Mouse (Mus musculus): ENCODE measurements at regions not wholly inside any gene's neighbourhood (a gene's known extent, or its start where the extent isn't known, plus 50 kb on each side); places are given as distances from the start of the nearest gene placed in this dataset.
"Not testable (repeated sequence)": the region's sequence is repeated elsewhere in the genome, so short reads cannot be mapped to it uniquely, and the experiment has no call there.

GRCm38 (mm10) chr7:59797212-59797611 lies 207.6 kb downstream of the Snurf start:
- not testable (repeated sequence) for DNase-seq (ENCODE audit: low spot score)

GRCm38 (mm10) chr7:59769749-59770148 lies 235.1 kb downstream of the Snurf start:
- DNase-seq (ENCODE audit: low spot score): peak; percentile 2

DNA sequence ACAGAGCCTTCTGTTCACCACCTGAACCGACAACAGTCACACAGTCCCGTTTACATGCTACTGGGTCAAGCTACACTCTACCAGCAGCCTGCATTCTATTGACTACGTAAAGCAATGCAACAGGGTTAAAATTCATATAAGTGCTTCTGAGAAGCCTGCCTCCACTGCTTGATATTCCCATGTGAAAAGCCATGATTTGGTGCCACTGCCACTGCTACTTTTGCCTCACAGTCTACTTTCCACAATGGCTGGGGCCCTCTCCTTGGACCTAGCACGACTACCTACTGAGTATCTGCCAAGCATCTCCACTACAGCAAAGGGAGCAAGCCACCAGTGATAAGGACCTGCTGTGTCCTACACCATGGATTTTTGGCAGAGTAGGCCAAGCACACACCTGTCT lies 236.2 kb downstream of the Snurf start:
- DNase-seq (ENCODE audit: low spot score): peak; percentile 1

DNA sequence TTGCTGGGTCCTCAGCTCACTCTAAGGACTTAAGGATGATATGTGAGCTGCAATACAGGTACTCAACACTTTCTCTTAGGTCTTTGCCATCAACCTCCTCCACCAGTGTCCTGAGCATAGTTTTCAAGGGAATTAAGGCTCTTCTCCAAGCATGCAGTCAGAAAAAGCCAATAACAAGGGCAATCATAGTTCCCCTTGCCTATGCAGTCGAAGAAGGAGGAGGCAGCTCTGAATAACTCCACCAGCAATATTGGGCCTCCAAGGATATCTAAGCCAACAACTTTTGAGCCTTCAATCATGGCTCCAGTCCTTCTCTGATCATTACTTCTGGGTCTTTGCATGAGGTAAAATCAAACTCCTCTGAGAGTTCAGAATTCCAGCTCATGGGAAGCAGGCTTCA lies 237.5 kb downstream of the Snurf start:
- DNase-seq (ENCODE audit: low spot score): peak; percentile 1
